Mouse (Mus musculus) liver, postnatal 0 days (tissue): ENCODE measurements around the gene Tjp3.

ENCODE experiments used
- CTCF ChIP-seq: sonication (generic); IDR thresholded peaks from 2 replicates; pipeline ENCODE4 v1.5.1; 2016; ENCODE audit warnings: antibody characterized with exemption, low read depth
- EP300 ChIP-seq: IDR thresholded peaks from 2 replicates; pipeline ENCODE4 v1.6.1; 2016; ENCODE audit warnings: antibody characterized with exemption, low read depth, mild to moderate bottlenecking

DNA sequence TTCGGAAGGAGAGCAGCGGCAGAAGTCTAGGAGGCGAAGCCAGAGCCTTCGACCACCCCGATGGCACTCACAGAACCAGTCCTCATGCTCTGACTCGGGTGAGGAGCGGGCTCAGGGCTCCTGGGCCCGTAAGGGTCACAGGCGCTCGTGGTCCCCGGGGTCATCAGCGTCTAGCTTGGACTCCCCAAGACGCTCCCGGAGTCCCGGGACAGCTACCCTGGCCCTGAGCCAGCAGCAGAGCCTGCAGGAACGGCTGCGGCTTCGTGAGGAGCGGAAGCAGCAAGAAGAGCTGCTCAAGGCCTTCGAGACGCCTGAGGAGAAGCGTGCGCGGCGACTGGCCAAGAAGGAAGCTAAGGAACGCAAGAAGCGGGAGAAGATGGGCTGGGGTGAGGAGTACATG lies 31.1 kb upstream of the Tjp3 start:
- TF ChIP-seq CTCF (no peak), EP300 (no peak)
